Mouse (Mus musculus) hindlimb bud, embryonic 11.5 days (tissue): ENCODE results near the gene 2310022B05Rik.

Experiments used
- DNase-seq: peaks from one replicate; pipeline ENCODE4 v3.0.0-alpha.2; 2012; ENCODE audit warnings: low read depth, low spot score; ENCODE audit errors: extremely low spot score

The 2310022B05Rik gene

DNA sequence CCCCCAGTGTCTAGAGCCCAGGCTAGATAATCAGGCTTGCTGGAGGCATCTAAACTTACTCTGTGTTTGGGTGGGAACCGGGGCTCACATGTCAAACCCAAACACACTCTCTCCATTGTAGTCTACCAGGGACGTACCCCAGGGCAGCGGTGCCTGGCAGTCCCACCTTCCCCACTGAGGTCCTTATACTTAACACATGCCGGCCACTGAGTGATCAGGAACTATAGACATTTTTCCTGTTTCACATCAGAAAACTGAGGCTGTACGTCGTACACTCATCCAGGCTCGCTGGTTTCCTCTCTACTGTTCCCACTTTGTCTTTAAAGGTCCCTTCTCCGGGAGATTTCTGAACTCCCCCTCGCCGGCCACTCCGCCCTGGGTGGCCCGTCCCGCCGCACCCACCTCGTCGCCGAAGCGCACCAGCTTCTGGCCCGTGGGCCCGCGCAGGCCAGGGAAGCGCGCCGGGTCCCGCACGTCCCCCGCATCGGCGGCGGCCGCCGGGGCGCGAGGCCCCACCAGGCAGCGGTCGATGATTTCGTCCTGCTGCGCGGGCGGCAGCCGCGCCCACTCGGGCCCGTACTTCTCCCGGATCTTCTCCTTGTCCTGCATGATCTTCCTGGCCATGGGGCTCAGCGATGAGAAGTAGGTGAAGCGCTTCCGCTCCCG is 590 bp downstream of the 2310022B05Rik start:
- DNase-seq = no peak

DNA sequence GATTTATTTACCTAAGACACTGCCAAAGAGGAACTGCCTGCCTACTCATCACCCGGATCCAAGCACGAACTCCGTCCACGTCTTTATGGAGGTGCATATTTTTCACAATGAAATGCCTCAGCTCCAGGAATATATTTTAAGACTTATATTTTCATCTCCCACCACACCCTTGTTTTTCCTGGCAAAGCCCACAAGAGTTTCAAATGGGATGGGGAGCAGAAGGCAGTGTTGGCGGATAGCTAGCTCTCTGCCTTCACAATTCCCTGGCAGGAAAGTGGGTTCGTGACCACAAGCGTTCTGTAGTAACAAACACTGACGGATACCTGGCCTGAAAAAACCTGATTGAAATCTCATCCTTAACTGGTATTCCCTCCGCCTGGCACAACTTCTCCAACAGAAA is 1.4 kb downstream of the 2310022B05Rik start:
- DNase-seq = no peak

DNA sequence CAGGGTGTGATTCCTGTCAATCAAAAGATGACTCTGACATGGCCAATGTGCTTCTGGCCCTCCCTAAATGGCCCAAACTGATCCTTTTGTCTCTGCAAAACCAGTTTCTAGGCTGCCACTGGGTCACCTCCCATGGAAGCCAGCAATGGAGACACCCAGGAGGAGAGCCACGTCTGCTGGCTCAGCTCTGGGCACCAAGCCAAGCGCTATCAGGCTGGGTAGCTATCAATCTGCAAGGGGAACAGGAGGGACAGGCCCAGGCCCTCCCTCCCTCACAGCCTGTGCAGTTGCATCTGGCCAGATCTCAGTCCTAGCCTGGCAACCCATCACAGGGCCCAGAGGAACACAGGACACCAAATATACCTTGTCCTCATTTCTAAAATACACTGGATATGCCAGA is 4.8 kb downstream of the 2310022B05Rik start:
- DNase-seq = no peak

DNA sequence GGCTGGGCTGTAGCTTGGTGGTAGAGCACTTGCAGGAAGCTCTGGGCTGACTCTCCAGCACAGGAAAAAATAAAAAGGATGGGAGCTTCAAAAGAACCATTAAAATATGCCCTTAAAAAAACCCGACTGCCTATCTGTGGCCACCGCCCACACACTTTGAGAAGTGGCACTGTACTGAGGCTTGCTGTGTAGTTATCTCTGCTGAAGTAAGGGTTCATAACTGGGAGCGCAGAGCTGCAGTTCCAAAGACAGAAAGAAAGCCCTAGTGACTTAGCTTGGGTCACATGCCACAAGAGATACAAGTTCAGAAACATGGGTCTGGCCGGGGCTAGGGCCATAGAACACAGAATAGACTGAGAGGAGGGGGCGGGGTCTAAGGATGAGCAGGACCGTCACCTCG is 5.2 kb downstream of the 2310022B05Rik start:
- DNase-seq = no peak

DNA sequence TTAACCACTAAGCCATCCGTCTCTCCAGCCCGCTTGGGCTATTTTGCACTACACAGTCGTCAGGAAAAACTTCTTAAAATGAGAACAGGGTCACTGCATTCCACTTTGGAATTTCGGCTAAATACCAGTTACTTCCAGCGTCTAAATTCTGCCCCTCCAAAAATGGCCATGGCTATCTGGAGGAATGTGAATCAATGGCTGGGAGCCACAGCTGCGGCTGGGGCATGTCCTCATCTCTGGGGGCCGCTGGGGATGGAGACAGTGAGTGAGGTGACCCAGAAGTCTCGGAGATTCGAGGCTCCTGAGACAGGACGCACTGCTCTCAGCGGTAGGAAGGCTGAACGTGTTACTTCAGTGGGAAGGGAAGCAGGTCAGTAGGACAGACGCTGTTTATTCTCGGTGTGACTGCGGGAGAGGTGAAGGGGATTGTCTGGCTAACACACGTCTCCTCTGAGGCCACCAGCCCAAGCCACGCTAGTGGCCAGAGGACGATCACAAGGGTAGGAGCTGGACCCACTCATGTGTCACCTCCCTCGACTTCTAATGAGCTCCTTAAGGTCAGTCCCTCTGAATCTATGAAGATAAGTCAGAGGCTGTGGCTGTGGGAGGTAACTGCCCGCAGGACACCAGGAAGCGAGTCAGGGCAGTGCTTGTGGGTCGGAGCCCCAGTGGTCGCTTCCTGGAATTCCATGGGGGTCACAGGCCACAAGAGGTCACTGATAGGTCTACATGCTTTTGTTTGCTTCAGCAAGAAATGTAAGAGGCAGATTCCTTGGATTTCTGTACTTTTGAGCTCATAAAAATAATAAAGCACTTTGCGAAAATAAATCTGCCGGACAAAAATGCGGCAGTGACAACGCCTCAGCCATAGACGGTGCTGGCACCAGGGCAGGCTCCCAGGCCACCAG is 9.3 kb downstream of the 2310022B05Rik start:
- DNase-seq = no peak

DNA sequence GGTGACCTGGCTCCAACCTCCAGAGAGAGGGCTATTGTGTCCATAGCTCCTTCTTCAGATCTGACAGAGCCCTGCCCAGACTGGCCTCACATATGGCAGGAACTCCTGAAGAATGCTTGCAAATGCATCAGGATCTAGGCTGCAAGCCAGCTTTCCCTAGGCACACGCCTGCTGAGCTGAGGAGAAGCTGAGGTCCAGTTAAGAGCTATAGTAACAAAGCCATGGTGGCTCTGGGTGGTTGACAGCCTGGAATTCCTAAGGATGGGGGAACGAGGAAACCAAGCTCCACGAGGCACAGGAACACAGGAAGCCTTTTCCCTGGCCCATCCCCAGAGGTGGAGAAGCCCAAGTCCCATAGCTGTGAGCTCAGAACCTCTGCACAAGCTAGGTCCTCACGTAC is 10.6 kb downstream of the 2310022B05Rik start:
- no peak for DNase-seq

DNA sequence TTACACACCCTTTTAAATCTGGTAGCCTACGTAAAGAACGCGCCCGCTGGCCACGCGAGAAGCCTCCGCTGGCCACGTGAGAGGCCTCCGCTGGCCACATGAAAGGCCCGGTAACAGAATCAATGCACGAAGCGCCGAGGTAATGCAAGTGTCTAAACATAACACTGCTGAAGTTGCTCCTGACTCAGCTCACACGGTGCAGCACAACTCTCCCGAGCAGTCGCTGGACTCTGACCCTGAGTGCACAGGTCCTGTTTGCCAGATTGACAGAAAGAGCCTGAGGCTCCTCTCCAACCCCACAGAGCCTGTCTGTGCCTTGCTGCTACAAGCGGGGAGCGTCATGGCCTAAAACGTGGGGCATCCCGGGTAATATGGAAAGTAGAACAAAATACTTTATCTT is 11.4 kb downstream of the 2310022B05Rik start:
- DNase-seq = no peak

DNA sequence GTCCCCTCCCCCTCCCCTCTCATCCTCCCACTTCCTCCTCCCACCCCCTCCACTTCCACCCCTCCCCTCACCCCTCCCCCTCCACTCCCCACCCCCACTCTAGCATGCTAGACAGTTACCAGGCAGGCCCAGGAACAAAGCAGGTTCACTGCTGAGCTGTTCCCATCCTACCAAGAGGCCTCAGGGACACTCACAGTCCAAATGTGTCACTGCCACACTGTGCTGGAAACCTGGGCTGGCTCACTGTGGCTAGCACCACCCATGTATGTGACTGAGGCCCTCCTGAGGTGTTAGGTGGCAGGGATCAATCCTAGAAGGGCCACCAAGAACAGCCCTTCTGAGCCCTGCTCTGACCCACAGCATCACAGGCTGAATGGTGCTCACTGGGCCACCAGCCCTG is 14.9 kb downstream of the 2310022B05Rik start:
- no peak for DNase-seq

DNA sequence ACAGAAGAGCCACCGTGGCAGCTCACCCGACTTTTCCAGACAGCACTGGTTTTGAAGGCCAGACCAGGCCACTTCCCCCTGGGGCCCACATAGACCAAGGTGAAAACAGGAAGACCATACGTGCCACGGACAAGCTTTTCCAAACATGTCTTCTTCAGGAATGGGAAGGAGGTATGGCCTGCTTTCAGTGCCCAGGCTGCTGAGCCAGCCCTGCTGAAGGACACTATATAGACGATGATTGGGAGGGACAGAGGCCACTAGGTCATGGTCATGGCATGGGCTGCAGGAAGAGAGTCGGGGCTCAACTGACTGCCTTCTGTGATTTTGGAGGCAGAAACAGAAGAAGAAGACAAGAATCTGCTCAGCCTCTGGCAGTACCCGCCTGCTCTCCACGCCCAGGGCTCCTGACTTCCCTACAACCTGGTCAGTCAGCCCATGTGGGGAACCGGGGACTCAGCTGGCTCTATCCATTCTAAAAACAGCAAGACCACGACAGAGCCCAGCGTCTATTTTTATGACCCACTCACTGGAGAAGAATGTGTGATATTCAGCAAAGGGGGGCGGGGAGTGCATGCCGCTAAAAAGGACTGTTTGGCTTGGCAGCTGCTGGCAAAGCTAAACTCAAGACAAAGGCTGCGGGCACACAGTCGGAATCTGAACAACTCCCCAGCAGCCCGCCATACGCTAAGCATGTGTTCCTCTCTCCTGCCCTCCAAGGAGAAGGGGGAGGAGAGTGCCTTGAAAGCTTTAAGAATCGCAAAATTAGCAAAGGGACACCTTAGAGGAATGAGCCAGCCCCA is 19.4 kb downstream of the 2310022B05Rik start:
- no peak for DNase-seq

DNA sequence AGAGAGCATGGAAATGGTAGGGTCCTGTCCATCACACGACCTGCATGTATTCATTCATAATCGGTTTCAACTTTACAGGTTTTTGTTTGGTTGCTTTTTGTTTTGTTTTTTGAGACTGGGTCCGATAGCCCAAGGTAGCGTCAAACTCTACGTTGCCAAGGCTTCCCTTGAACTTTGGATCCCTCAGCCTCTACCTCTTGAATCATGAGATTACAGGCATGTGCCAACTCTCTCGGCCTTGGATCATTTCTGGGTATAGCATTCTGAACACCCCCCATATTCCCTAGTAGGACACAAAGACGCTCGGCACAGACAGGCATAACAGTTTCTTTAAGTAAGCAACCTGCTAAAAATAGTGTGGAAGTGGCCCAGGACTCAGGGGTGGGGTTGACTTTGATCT is 21.6 kb downstream of the 2310022B05Rik start:
- no peak for DNase-seq

DNA sequence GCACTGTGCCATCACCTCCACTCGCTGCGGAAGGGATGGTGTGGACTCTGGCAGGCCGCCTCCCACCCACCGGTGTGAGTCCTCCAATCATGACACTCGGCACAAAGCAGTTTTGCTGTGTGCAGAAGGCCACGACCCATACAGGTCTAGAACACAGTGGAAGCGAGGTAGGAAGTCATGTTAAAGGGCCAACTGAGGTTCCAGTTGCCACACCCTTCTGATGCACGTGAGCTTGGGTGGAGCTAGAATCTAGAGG is 28.0 kb downstream of the 2310022B05Rik start:
- no peak for DNase-seq

DNA sequence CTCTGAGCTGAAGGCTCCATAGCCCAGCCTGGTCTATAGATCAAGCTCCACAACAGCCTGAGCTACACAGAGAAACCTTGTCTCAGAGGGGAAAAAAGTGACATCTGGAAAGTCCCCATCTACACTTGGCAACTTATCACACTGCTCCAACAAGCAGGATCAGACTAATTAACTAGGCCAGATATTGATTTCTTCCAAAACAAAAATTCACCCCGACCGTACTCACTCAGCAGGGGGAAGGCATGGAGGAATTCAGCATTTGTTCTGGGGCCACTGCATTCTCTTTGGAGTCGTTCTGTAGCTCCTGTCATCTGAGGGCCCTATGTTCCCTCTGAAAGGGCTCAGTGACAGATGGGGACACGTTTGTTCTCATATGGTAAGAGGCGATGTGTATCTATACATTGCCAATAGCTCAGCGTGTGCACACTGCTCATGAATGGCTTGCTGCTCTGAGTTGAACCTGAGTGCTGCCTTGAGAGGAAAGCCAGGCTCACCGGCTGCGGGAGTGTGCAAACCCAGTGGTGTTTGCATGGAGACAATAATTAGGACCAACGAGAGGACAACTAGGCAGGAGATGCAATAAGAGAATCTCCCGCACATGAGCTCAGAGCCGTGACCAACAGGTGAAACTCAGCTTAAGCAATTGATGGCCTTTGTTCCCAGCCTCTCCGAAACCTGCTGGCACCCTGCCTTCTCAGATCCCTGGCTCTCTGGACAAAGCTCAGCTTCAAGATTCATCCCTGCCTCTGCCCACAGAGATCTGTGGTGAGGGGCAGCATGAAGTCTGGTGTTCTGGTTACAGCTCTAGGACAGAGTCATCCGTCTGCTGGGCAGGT is 28.5 kb downstream of the 2310022B05Rik start:
- DNase-seq = no peak

DNA sequence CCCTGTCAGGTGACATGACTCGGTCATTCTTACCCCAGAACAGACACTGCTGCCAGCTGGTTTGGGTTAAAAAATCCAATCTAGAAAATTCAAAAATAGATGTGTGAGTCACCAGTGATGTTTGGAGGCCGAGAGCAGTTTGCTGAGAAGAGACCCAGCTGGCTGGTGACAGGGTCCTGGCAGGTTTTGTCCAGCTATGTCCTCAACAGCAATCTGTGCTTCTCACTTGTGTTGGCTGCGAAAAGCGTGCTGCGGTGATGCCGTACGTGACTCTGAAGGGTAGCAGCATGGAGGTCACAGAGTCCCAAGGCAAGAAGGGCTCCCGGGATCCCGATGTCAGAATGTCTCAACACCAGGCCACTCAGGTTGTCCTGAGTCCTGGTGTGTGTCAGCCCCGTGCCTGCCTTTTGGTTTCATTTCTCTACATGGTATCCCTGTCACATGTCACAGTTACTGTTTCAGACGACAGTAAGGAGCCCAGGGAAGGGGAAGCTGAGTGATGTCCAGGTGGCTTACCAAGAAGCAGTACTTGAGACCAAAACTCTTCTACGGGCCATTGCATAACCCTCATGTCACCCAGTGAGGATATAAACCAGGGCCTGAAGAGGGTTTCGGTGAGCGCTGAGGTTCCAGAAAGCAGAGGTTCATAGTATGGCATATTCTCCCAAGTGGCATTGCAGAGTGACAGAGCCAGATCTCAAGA is 30.0 kb downstream of the 2310022B05Rik start:
- DNase-seq = no peak

DNA sequence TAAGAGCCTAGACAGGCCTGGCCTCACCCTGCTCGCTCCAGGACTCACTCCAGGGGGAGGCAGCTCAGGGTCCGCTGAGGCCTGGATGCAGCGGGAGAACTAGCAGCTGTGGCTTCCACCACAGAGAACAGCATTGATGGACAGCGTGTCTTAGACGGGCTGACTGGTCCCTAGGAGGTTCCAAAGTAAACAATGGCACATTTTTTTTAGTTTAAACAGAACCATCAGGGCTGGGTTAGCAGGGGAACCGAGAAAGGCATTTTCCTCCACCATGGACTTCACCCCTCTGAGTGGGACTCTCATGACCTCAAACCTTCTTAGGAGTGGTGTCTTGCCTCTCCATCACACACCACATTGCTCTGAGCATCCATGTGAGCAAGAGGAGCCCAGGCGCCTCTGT is 31.2 kb downstream of the 2310022B05Rik start:
- DNase-seq = no peak

DNA sequence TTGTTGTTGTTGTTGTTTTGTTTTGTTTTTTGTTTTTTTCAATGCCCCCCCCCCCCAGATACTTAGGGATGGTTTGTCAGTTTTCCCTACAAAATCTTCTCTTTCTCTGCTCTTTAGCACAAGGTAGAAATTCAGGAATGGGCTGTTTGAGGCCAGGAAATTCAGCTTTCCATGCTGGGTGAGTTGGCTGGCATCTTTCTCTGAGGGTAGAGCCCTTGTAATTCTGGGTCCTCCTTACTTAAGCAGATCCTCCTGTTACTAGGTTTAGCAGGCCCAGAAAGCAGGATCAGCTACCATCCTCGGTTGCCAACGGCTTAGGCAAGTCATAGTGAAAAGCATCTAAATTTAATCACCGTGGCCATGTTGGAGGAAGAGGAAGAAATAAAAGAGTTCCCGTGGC is 32.3 kb downstream of the 2310022B05Rik start:
- no peak for DNase-seq

DNA sequence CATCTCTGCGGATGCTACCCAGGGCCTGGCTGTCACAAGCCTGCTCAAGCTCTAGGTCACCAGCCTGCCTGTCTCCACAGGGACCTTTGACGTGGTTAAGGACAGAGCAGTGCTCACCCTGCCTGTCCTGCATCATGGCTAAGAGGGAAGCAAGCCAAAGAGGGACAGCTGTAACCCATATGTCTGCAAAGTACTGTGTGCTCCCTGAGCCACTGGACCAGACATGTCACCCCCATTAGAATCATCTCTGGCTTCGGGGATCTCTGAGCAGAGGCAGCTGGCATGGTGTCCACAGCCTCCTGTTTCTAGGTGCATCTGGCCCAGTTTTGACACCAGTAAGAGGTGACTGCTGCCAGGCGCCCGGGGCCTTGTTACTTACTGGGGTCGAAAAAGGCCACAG is 32.7 kb downstream of the 2310022B05Rik start:
- no peak for DNase-seq

DNA sequence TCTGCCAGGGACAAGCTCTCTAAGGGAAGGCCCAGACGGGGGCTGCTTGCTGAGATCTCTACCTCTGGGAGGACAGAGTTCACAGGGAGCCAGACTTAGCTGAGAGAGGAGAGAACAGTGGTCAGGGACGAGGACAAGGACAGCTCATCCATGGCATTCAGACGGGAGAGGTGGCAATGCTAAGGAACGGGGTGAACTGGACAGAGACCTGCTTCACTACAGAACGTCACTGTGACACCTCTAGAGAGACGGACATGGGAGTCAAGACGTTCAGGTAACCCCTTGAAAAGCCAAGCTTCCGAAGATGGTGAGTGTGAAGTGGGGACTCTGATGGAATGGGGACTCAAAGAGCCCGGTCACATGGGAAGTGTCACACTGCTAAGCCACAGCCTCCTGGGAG is 36.9 kb downstream of the 2310022B05Rik start:
- no peak for DNase-seq

DNA sequence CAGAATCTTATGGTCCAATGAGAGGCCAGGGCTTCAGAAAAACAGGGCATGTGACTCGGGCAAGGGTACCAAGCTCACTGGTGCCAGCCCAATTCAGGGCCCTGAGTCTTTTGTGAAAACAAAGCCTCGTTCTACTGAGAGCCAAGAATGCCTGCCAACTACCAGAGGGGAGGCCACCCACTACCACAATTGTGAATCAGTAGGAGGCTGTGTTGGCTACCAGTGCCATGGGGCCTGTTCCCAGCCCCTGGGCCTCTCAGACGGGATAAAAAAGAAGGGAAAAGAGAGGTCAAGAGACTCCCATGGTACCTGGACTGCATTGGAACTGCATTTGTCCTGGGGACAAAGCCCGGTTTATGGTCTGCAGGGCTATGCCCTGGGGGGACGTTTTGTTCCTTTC is 41.9 kb downstream of the 2310022B05Rik start:
- DNase-seq = no peak

DNA sequence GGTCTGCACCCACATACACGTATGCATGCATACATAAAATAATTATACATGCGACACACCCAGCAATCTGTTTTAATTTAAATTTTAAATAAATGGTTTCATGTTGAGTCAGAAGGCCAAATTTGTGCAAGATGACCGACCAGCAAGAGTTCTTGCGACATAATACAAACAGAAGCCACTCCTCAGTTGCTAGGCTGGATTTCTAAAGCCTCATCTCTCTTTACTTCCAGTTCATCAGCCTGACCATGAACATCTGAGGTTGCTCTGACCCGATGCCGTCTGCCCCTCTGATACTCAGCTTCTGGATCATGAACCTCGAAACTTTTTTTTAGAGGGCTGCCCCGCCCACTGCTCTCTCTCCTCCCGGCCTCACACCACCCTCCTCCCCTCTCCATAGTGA is 44.9 kb downstream of the 2310022B05Rik start:
- no peak for DNase-seq

DNA sequence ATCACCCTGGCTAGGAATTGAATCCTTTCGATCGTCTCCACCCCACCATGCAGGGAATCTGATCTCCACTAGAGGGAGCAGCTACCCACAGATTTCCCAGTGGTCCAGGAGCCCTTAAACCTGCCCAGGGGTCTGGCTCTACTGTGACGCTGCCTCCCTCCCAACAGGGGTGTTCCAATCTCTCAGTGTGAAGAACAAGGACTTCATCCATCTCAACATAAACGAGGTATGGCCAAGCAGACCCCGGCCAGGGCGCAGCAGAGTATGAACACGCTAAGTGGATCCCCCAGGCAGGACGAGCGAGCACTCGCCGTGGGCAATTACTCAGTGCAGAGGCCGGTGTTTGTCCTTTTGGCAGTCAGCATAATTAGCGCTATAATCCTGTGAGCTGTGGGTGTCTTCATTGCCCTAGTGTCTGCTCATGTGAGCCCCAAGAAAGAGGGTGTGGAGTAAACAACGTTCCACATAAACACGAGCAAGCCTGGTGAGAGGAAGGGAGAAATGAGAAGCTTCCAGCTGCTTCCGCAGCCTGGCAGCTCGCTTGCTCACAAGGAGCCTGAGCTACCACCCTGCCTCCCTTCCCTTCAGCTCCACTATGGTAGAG is 45.8 kb downstream of the 2310022B05Rik start:
- peak; percentile 49 for DNase-seq
